Mouse (Mus musculus) gastrocnemius, postnatal 14 days (tissue): ENCODE results near the gene Ccdc185. TPM values are rescaled to one million over a fixed set of nuclear protein-coding genes. Genes with fewer than 3 reads are reported as not detected.

Source experiments
- DNase-seq: peaks from one replicate; pipeline ENCODE4 v3.0.0; 2021; ENCODE audit warnings: mixed read lengths
- intact Hi-C: fragments of 180-260 bp; cut with DNase I; formaldehyde crosslinking; loops from one replicate; pipeline ENCODE4 v1.15.1; 2025; ENCODE audit warnings: low total_unique reads
- total RNA-seq, 2 experiments: library from RNA; stranded (reverse); gene quantifications; 2 replicates each; pipeline ENCODE4 v1.2.3; 2021

The Ccdc185 gene
- total RNA-seq, 2 experiments from 2014 or later = not detected

- no peak for DNase-seq
- intact Hi-C loops = no loop called here
Observed at GRCm38 (mm10) chr1:182753694-182754093, 4.7 kb upstream of the Ccdc185 start.

- no peak for DNase-seq
- intact Hi-C loops = no loop called here
Observed at GRCm38 (mm10) chr1:182751301-182751700, 2.3 kb upstream of the Ccdc185 start.

GRCm38 (mm10) chr1:182747834-182748233 is 1.1 kb downstream of the Ccdc185 start:
- DNase-seq = no peak
- intact Hi-C loops = no loop called here

GRCm38 (mm10) chr1:182747081-182747480 is 1.9 kb downstream of the Ccdc185 start:
- intact Hi-C loops = no loop called here
- DNase-seq = no peak

- intact Hi-C loops = no loop called here
- DNase-seq = no peak
Observed at GRCm38 (mm10) chr1:182735891-182736290, 13.1 kb downstream of the Ccdc185 start.

- intact Hi-C loops = no loop called here
- no peak for DNase-seq
Observed at GRCm38 (mm10) chr1:182732695-182733094, 16.3 kb downstream of the Ccdc185 start.

- intact Hi-C loops = no loop called here
- DNase-seq = no peak
Observed at GRCm38 (mm10) chr1:182729002-182729401, 20.0 kb downstream of the Ccdc185 start.

- DNase-seq = no peak
- intact Hi-C loops = no loop called here
Observed at GRCm38 (mm10) chr1:182727541-182727940, 21.4 kb downstream of the Ccdc185 start.

- no peak for DNase-seq
- intact Hi-C loops = no loop called here
Observed at GRCm38 (mm10) chr1:182714236-182714935, 34.6 kb downstream of the Ccdc185 start.

GRCm38 (mm10) chr1:182711360-182711933 is 37.5 kb downstream of the Ccdc185 start:
- intact Hi-C loops = no loop called here
- DNase-seq = no peak

GRCm38 (mm10) chr1:182707459-182707858 is 41.5 kb downstream of the Ccdc185 start:
- intact Hi-C loops = no loop called here
- DNase-seq = no peak

GRCm38 (mm10) chr1:182704882-182705281 is 44.1 kb downstream of the Ccdc185 start:
- intact Hi-C loops = no loop called here
- no peak for DNase-seq

- intact Hi-C loops = no loop called here
- no peak for DNase-seq
Observed at GRCm38 (mm10) chr1:182699392-182700347, 49.3 kb downstream of the Ccdc185 start.

Other genes with a start within 250 kb of the Ccdc185 start
- 10 to 100 TPM; 60.2 to 70.7 TPM for gene Capn2, start 231.6 kb downstream of the Ccdc185 start, total RNA-seq
- gene Capn8, start 184.2 kb downstream of the Ccdc185 start, total RNA-seq = not detected
- gene Susd4, start 14.7 kb upstream of the Ccdc185 start, total RNA-seq = 1 to 10 TPM; 1.0 to 1.4 TPM
- gene Tlr5, start 205.6 kb upstream of the Ccdc185 start, total RNA-seq = 1 to 10 TPM; 2.0 to 2.1 TPM